Mouse (Mus musculus) hindbrain, embryonic 16.5 days (tissue): ENCODE results near the gene Hdac9. TPM values are rescaled to one million over a fixed set of nuclear protein-coding genes. Genes with fewer than 3 reads are reported as not detected.

Experiments used
- ATAC-seq: fragments of 200-750 bp; cut with Nextera tagmentation; 2 replicates; pipeline ENCODE4 v1.8.0; 2017; ENCODE audit warnings: moderate TSS enrichment, moderate library complexity
- H3K27ac ChIP-seq: fragments of 300-500 bp; sonication (generic); 2 replicates; pipeline ENCODE4 v1.5.1; 2014; ENCODE audit warnings: low read depth, mild to moderate bottlenecking, control low read depth, low read length, moderate library complexity
- H3K27me3 ChIP-seq: fragments of 300-500 bp; sonication (generic); replicated peaks from 2 replicates; pipeline ENCODE4 v1.6.1; 2014; ENCODE audit warnings: low read length; ENCODE audit not compliant: control insufficient read depth, insufficient read depth
- H3K36me3 ChIP-seq: fragments of 300-500 bp; sonication (generic); 2 replicates; pipeline ENCODE4 v1.6.1; 2014; ENCODE audit warnings: mild to moderate bottlenecking, low read length, moderate library complexity, mixed read lengths; ENCODE audit not compliant: control insufficient read depth, insufficient read depth
- H3K4me1 ChIP-seq: fragments of 300-500 bp; sonication (generic); 2 replicates; pipeline ENCODE4 v1.6.1; 2014; ENCODE audit warnings: low read depth, low read length; ENCODE audit not compliant: control insufficient read depth, insufficient read depth
- H3K4me2 ChIP-seq: fragments of 300-500 bp; sonication (generic); 2 replicates; pipeline ENCODE4 v1.6.1; 2014; ENCODE audit warnings: mild to moderate bottlenecking, low read length, control low read depth, moderate library complexity
- H3K4me3 ChIP-seq: fragments of 300-500 bp; sonication (generic); 2 replicates; pipeline ENCODE4 v1.5.1; 2014; ENCODE audit warnings: mild to moderate bottlenecking, low read length, control low read depth, moderate library complexity
- H3K9ac ChIP-seq: fragments of 300-500 bp; sonication (generic); 2 replicates; pipeline ENCODE4 v1.6.1; 2014; ENCODE audit warnings: low read depth, mild to moderate bottlenecking, control low read depth, low read length, moderate library complexity
- H3K9me3 ChIP-seq: fragments of 300-500 bp; sonication (generic); 2 replicates; pipeline ENCODE4 v1.6.1; 2014; ENCODE audit warnings: mild to moderate bottlenecking, low read length, moderate library complexity; ENCODE audit not compliant: control insufficient read depth
- WGBS: fragments of 180-500 bp; shearing (Covaris S2); extraction: QIAGEN DNeasy Blood & Tissue Kit; methylation state at CpG from one replicate; pipeline ENCODE4 v1.1.7; 2014; 5-methylcytosine and 5-hydroxymethylcytosine counted together
- polyA plus RNA-seq: library from polyadenylated mRNA; unstranded; fragments of >200 nt; fragmentation: Nextera tagmentation; extraction: Ambion mirVana; gene quantifications from 2 replicates; pipeline ENCODE4 v1.2.1, GENCODE M21; 2015

The Hdac9 gene
- polyA plus RNA-seq, 1 experiment from 2014 or later, result 10.4 TPM

GRCm38 (mm10) chr12:34215023-34216020 is 701.6 kb downstream of the Hdac9 start:
- no peaks in the 10 kb centered on the region for H3K36me3 ChIP-seq
- H3K9ac ChIP-seq, result no peak overlapping the region
- H3K9me3 ChIP-seq, result no peaks in the 10 kb centered on the region
- no peaks in the 10 kb centered on the region for H3K4me1 ChIP-seq
- H3K27ac ChIP-seq, result no peak overlapping the region
- no peaks in the 10 kb centered on the region for H3K27me3 ChIP-seq
- ATAC-seq, result no peak
- no peak overlapping the region for H3K4me3 ChIP-seq
- WGBS, result 54% methylated on average over 17 of the region's 17 CpGs
- no peak overlapping the region for H3K4me2 ChIP-seq

DNA sequence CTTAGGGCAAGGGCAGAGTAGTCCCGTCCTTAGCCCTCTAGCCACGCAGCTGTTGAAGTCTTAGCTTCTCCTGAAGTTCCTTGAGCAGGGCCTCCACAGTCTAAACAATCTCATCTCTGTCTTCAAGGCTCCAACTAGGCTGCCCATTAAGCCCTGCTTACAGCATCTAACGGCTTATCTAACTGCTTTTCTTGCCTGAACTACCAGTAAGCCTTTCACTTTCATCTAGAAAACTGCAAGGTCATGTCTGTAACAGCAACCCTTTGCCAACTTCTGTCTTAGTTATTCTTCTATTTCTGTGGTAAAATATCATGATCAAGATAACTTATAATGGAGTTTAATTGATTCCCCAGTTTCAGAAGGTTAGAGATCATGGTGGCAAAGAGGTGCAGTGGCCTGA is 704.7 kb downstream of the Hdac9 start:
- Histone ChIP-seq H3K4me1 (no peaks in the 10 kb centered on the region), H3K4me3 (no peak overlapping the region), H3K27ac (no peak overlapping the region), H3K4me2 (no peak overlapping the region), H3K27me3 (no peaks in the 10 kb centered on the region), H3K36me3 (no peaks in the 10 kb centered on the region), H3K9me3 (no peaks in the 10 kb centered on the region), H3K9ac (no peak overlapping the region)
- ATAC-seq, result no peak
- 79% methylated on average over 3 of the region's 3 CpGs for WGBS

DNA sequence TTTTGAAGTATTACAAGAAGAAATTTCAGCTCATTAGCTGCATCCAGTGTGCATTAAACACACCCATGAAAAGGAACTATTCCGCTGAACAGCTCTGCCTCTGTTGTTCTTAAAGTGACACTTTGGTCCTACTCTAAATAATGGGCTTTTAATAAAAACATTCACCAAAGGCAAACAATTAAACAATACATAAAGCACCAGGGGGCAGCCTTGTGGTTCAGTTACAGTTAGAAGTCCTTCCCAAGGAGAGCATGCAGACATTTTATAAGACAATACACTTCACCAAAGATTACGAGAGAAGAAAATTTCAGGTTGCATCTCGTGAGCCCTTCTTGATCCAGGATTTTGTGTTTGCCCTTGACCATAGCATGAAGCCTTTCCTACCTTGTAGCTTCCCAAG is 715.4 kb downstream of the Hdac9 start:
- no peaks in the 10 kb centered on the region for H3K4me1 ChIP-seq
- H3K9ac ChIP-seq, result no peak overlapping the region
- H3K36me3 ChIP-seq, result no peaks in the 10 kb centered on the region
- no peak overlapping the region for H3K4me3 ChIP-seq
- H3K9me3 ChIP-seq, result no peaks in the 10 kb centered on the region
- WGBS, result 67% methylated on average over 3 of the region's 3 CpGs
- no peak for ATAC-seq
- no peak overlapping the region for H3K4me2 ChIP-seq
- H3K27ac ChIP-seq, result no peak overlapping the region
- H3K27me3 ChIP-seq, result no peaks in the 10 kb centered on the region

GRCm38 (mm10) chr12:34200030-34200446 is 716.9 kb downstream of the Hdac9 start:
- no peaks in the 10 kb centered on the region for H3K36me3 ChIP-seq
- no peaks in the 10 kb centered on the region for H3K4me1 ChIP-seq
- 65% methylated on average over 4 of the region's 4 CpGs for WGBS
- no peak overlapping the region for H3K9ac ChIP-seq
- no peak for ATAC-seq
- H3K4me2 ChIP-seq, result no peak overlapping the region
- no peak overlapping the region for H3K4me3 ChIP-seq
- H3K9me3 ChIP-seq, result no peaks in the 10 kb centered on the region
- H3K27ac ChIP-seq, result no peak overlapping the region
- no peaks in the 10 kb centered on the region for H3K27me3 ChIP-seq

DNA sequence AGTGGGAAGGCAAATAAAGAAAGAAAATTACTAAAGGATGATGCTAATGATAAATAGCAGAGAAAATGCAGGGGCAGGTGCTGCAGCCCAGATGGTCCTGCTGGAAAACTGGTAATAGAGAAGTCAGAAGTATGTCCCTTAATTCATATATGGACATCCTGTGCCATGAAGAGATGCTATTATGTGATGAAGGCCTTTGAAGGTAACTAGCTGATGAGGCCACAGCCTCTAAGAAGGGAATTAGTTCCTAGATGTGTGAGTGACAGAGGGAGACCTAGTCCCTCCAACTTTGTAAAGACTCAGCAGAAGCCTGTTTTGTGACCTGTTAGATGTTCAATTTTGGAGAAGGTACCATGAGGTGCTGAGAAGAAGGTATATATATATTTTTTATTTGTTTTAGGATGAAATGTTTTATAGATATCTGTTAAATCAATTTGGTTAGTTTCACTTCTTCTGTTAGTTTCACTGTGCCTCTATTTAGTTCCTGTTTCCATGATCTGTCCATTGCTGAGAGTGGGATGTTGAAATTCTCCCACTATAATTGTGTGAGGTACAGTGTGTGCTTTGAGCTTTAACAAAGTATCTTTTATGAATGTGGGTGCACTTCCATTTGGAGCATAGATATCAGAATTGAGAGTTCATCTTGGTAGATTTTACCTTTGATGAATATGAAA is 721.6 kb downstream of the Hdac9 start:
- no peak overlapping the region for H3K9ac ChIP-seq
- no peak overlapping the region for H3K4me3 ChIP-seq
- H3K4me2 ChIP-seq, result no peak overlapping the region
- H3K27me3 ChIP-seq, result no peaks in the 10 kb centered on the region
- no peak overlapping the region for H3K27ac ChIP-seq
- no peaks in the 10 kb centered on the region for H3K9me3 ChIP-seq
- no peaks in the 10 kb centered on the region for H3K36me3 ChIP-seq
- no peaks in the 10 kb centered on the region for H3K4me1 ChIP-seq
- ATAC-seq, result no peak

DNA sequence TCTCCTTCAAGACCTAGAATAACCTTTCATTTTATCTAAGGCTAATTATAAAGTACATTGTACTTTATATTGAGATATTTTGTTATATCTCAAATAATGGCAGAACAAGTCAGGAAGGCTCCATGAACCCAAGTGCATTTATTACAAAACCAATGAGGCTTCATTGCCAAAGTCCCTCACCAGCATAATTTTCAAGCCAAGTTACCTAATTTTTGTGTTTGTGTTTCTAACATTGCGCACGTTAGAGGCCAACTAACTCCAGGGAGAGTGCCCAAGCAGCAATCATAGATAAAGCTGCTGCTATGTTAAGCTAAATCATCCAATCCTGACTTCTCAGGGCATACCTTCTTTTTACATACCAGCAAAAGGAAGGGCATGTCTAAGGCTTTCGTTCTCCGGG is 722.8 kb downstream of the Hdac9 start:
- no peak for ATAC-seq
- WGBS, result 94% methylated on average over 4 of the region's 4 CpGs

GRCm38 (mm10) chr12:34191246-34191645 is 725.6 kb downstream of the Hdac9 start:
- WGBS, result 96% methylated on average over 1 of the region's 1 CpGs
- H3K4me2 ChIP-seq, result no peak overlapping the region
- no peaks in the 10 kb centered on the region for H3K27me3 ChIP-seq
- H3K4me1 ChIP-seq, result no peaks in the 10 kb centered on the region
- no peaks in the 10 kb centered on the region for H3K36me3 ChIP-seq
- no peak for ATAC-seq
- H3K9ac ChIP-seq, result no peak overlapping the region
- H3K9me3 ChIP-seq, result no peaks in the 10 kb centered on the region
- no peak overlapping the region for H3K4me3 ChIP-seq
- no peak overlapping the region for H3K27ac ChIP-seq

More for the DNA sequence above, 722.8 kb downstream of the Hdac9 start:
- H3K4me1 ChIP-seq, result no peaks in the 10 kb centered on the region
- no peaks in the 10 kb centered on the region for H3K36me3 ChIP-seq
- no peak overlapping the region for H3K4me3 ChIP-seq
- no peak overlapping the region for H3K4me2 ChIP-seq
- no peaks in the 10 kb centered on the region for H3K27me3 ChIP-seq
- H3K9ac ChIP-seq, result no peak overlapping the region
- no peak overlapping the region for H3K27ac ChIP-seq
- H3K9me3 ChIP-seq, result no peaks in the 10 kb centered on the region

GRCm38 (mm10) chr12:34178931-34179330 is 738.0 kb downstream of the Hdac9 start:
- no peaks in the 10 kb centered on the region for H3K9me3 ChIP-seq
- H3K27ac ChIP-seq, result no peak overlapping the region
- no peak overlapping the region for H3K4me2 ChIP-seq
- no peak overlapping the region for H3K4me3 ChIP-seq
- H3K4me1 ChIP-seq, result no peaks in the 10 kb centered on the region
- WGBS, result 87% methylated on average over 4 of the region's 4 CpGs
- no peaks in the 10 kb centered on the region for H3K27me3 ChIP-seq
- H3K9ac ChIP-seq, result no peak overlapping the region
- ATAC-seq, result no peak
- no peaks in the 10 kb centered on the region for H3K36me3 ChIP-seq

- H3K36me3 ChIP-seq, result no peaks in the 10 kb centered on the region
- no peaks in the 10 kb centered on the region for H3K9me3 ChIP-seq
- no peak overlapping the region for H3K4me3 ChIP-seq
- no peaks in the 10 kb centered on the region for H3K4me1 ChIP-seq
- ATAC-seq, result no peak
- H3K27me3 ChIP-seq, result no peaks in the 10 kb centered on the region
- H3K9ac ChIP-seq, result no peak overlapping the region
- 89% methylated on average over 3 of the region's 3 CpGs for WGBS
- no peak overlapping the region for H3K4me2 ChIP-seq
- H3K27ac ChIP-seq, result no peak overlapping the region
These were observed 740.1 kb downstream of the Hdac9 start for GRCm38 (mm10) chr12:34176790-34177189.
